Comparison of ENCODE assay signal across 8 mouse cellular contexts in genomic region chr8:11602006-11602680, GRCm38 (mm10). TPM values are rescaled to one million over a fixed set of nuclear protein-coding genes. Genes with fewer than 3 reads are reported as not detected.
DNase-seq lines count a peak whose midpoint lies in the region; ATAC-seq and TF ChIP-seq lines count a peak whose summit lies in the region.
"Had no signal": no experiment of that assay in that cellular context is flagged by ENCODE, and none has a peak within 500 bp of the region (broad histone marks: within the 10 kb centered on the region; RNA-seq: fewer than 3 reads in every experiment).

No protein-coding gene starts in this region.

- no peak overlapping the region for H3K4me2 ChIP-seq in forebrain, postnatal 0 days (ENCODE audit: low read depth)
- H3K4me2 ChIP-seq in hindbrain, embryonic 14.5 days (replicated peaks): no peak overlapping the region

- H3K4me1 ChIP-seq in forebrain, postnatal 0 days (ENCODE audit: insufficient read depth): no peaks in the 10 kb centered on the region
- H3K4me1 ChIP-seq in hindbrain, embryonic 14.5 days (replicated peaks; ENCODE audit: control insufficient read depth, insufficient read depth, low read length): no peaks in the 10 kb centered on the region
- H3K4me1 ChIP-seq in megakaryocyte, embryonic 14.5 days: peaks cover 25% of the 10 kb centered on the region

- WGBS in forebrain, postnatal 0 days: 45% methylated on average over 14 of the region's 14 CpGs
- WGBS in hindbrain, embryonic 14.5 days: 49% methylated on average over 14 of the region's 14 CpGs

- H3K9ac ChIP-seq in forebrain, postnatal 0 days: no peak overlapping the region
- no peak overlapping the region for H3K9ac ChIP-seq in hindbrain, embryonic 14.5 days

- ATAC-seq in forebrain, postnatal 0 days: peak; percentile 54; the same call in 1 of the 2 replicates
- no peak for ATAC-seq in hindbrain, embryonic 14.5 days (ENCODE audit: low FRiP score)

- H3K36me3 ChIP-seq in forebrain, postnatal 0 days (ENCODE audit: insufficient read depth): peaks cover 6% of the 10 kb centered on the region; the same call in 1 of the 2 replicates
- peaks cover 4% of the 10 kb centered on the region; the same call in 1 of the 2 replicates for H3K36me3 ChIP-seq in hindbrain, embryonic 14.5 days (replicated peaks; ENCODE audit: control insufficient read depth, insufficient read depth)
- H3K36me3 ChIP-seq in megakaryocyte, embryonic 14.5 days (replicated peaks; ENCODE audit: low read length): peaks cover 14% of the 10 kb centered on the region

- DNase-seq in NIH3T3 (ENCODE audit: low read depth): peak; percentile 80
- peak; percentile 42 for DNase-seq in cerebellum, adult 11 months
- peak; percentile 74 for DNase-seq in forebrain, postnatal 0 days
- peak; percentile 79 for DNase-seq in hindbrain, embryonic 14.5 days (ENCODE audit: low spot score)
- peak; percentile 30 for DNase-seq in left cerebral cortex, adult 11 months (ENCODE audit: low spot score)
- peak; percentile 47 for DNase-seq in skeletal muscle tissue, adult 2 months (ENCODE audit: low read depth, low spot score)

- no peak overlapping the region for H3K27ac ChIP-seq in forebrain, postnatal 0 days (ENCODE audit: low read depth, low read length)
- no peak overlapping the region for H3K27ac ChIP-seq in hindbrain, embryonic 14.5 days
- H3K27ac ChIP-seq: macrophage had no signal

- no peak overlapping the region for H3K4me3 ChIP-seq in forebrain, postnatal 0 days (ENCODE audit: low read depth, low read length)
- H3K4me3 ChIP-seq in hindbrain, embryonic 14.5 days (replicated peaks; ENCODE audit: low read length): no peak overlapping the region
- H3K4me3 ChIP-seq in megakaryocyte, embryonic 14.5 days (replicated peaks): peak overlapping the region; percentile 76

- H3K27me3 ChIP-seq in forebrain, postnatal 0 days (ENCODE audit: insufficient read depth, low read length): no peaks in the 10 kb centered on the region
- H3K27me3 ChIP-seq in hindbrain, embryonic 14.5 days (ENCODE audit: control insufficient read depth, insufficient read depth, low read length): no peaks in the 10 kb centered on the region
- peaks cover 9% of the 10 kb centered on the region for H3K27me3 ChIP-seq in megakaryocyte, embryonic 14.5 days (replicated peaks)

- no peaks in the 10 kb centered on the region for H3K9me3 ChIP-seq in forebrain, postnatal 0 days (ENCODE audit: low read length)
- H3K9me3 ChIP-seq in hindbrain, embryonic 14.5 days (ENCODE audit: control insufficient read depth, low read length): 0 out of 2 replicates have a peak, but pooled peaks cover 6% of the 10 kb centered on the region
- H3K9me3 ChIP-seq in megakaryocyte, embryonic 14.5 days: peaks cover 33% of the 10 kb centered on the region

- peak; percentile 86 for TF ChIP-seq CTCF in forebrain, postnatal 0 days (IDR thresholded peaks at IDR 0.05; ENCODE audit: low read depth)

RNA-seq across cellular contexts. Expression of gene Ankrd10, which starts 33.4 kb away (rescaled TPM):
- 123 and 141 TPM in 2 replicates for total RNA-seq in forebrain, postnatal 0 days (2014; rRNA removed)
- polyA plus RNA-seq in forebrain, postnatal 0 days (2015; fragmentation: Nextera tagmentation; extraction: Ambion mirVana): 79.6 and 89.2 TPM in 2 replicates
- polyA plus RNA-seq in hindbrain, embryonic 14.5 days (2014; fragmentation: Nextera tagmentation; extraction: Ambion mirVana): 84.6 and 88.6 TPM in 2 replicates
- 12.2 and 13.2 TPM in 2 replicates for polyA plus RNA-seq in megakaryocyte, embryonic 14.5 days (2012; ENCODE audit: insufficient read depth, low replicate concordance)

RNA-seq across cellular contexts. Expression of gene Ing1, which starts 46.8 kb away (rescaled TPM):
- total RNA-seq in forebrain, postnatal 0 days (2014; rRNA removed): 30.8 and 34.7 TPM in 2 replicates
- polyA plus RNA-seq in forebrain, postnatal 0 days (2015; fragmentation: Nextera tagmentation; extraction: Ambion mirVana): 43.5 and 49.9 TPM in 2 replicates
- 37.1 and 37.6 TPM in 2 replicates for polyA plus RNA-seq in hindbrain, embryonic 14.5 days (2014; fragmentation: Nextera tagmentation; extraction: Ambion mirVana)
- polyA plus RNA-seq in megakaryocyte, embryonic 14.5 days (2012; ENCODE audit: insufficient read depth, low replicate concordance): 5.4 and 39.4 TPM in 2 replicates

RNA-seq across cellular contexts. Expression of gene Cars2, which starts 51.6 kb away (rescaled TPM):
- total RNA-seq in forebrain, postnatal 0 days (2014; rRNA removed): 39.3 and 49.9 TPM in 2 replicates
- polyA plus RNA-seq in forebrain, postnatal 0 days (2015; fragmentation: Nextera tagmentation; extraction: Ambion mirVana): 23.3 and 25.9 TPM in 2 replicates
- 26.0 and 27.0 TPM in 2 replicates for polyA plus RNA-seq in hindbrain, embryonic 14.5 days (2014; fragmentation: Nextera tagmentation; extraction: Ambion mirVana)
- 18.7 and 22.5 TPM in 2 replicates for polyA plus RNA-seq in megakaryocyte, embryonic 14.5 days (2012; ENCODE audit: insufficient read depth, low replicate concordance)

Comparison
In these comparisons a context has a peak if more than half of its experiments do, and no peak if none do; other contexts are left out.
1. DNase-seq: peak in every context shown above with its lines; median percentile 80 in NIH3T3; 79 in hindbrain, embryonic 14.5 days; 74 in forebrain, postnatal 0 days; 47 in skeletal muscle tissue, adult 2 months; 42 in cerebellum, adult 11 months; 30 in left cerebral cortex, adult 11 months.